Comparison of ENCODE assay signal across 8 mouse cellular contexts in genomic region chr10:68276976-68277441, GRCm38 (mm10). TPM values are rescaled to one million over a fixed set of nuclear protein-coding genes. Genes with fewer than 3 reads are reported as not detected.
DNase-seq lines count a peak whose midpoint lies in the region; ATAC-seq and TF ChIP-seq lines count a peak whose summit lies in the region.

No protein-coding gene starts in this region.

- under 1% methylated on average over 34 of the region's 34 CpGs for WGBS in hindbrain, embryonic 15.5 days
- 3% methylated on average over 34 of the region's 34 CpGs for WGBS in macrophage (ENCODE audit: missing documents)

- no peaks in the 10 kb centered on the region for H3K27me3 ChIP-seq in G1E (ENCODE audit: insufficient read depth, low read length)
- no peaks in the 10 kb centered on the region for H3K27me3 ChIP-seq in hindbrain, embryonic 15.5 days

- H3K4me2 ChIP-seq in hindbrain, embryonic 15.5 days, result peak overlapping the region; percentile 81

- peak overlapping the region; percentile 9; the same call in 1 of the 2 replicates for H3K4me3 ChIP-seq in G1E (ENCODE audit: low read depth, low read length)
- peak overlapping the region; percentile 59 for H3K4me3 ChIP-seq in hindbrain, embryonic 15.5 days
- H3K4me3 ChIP-seq in left cerebral cortex, adult 2 months, result peak overlapping the region; percentile 84
- H3K4me3 ChIP-seq in macrophage (ENCODE audit: inconsistent target), result peak overlapping the region; percentile 69

- H3K27ac ChIP-seq in hindbrain, embryonic 15.5 days (replicated peaks), result peak overlapping the region; percentile 93
- peak overlapping the region; percentile 98 for H3K27ac ChIP-seq in left cerebral cortex, adult 2 months
- H3K27ac ChIP-seq in macrophage, result peak overlapping the region; percentile 94

- H3K9me3 ChIP-seq in G1E (replicated peaks), result peaks cover 39% of the 10 kb centered on the region
- no peaks in the 10 kb centered on the region for H3K9me3 ChIP-seq in hindbrain, embryonic 15.5 days

- H3K36me3 ChIP-seq in G1E (replicated peaks) (no peaks in the 10 kb centered on the region), macrophage (ENCODE audit: inconsistent target) (peaks cover 12% of the 10 kb centered on the region; the same call in 1 of the 2 replicates)
- no peaks in the 10 kb centered on the region for H3K36me3 ChIP-seq in hindbrain, embryonic 15.5 days

- no peak for TF ChIP-seq CTCF in G1E (IDR thresholded peaks at IDR 0.05; ENCODE audit: low read depth, low read length)
- no peak for TF ChIP-seq CTCF in left cerebral cortex, adult 2 months (IDR thresholded peaks at IDR 0.05)

- peak overlapping the region; percentile 53 for H3K9ac ChIP-seq in hindbrain, embryonic 15.5 days

- H3K4me1 ChIP-seq in G1E (ENCODE audit: insufficient read depth, low read depth, low read length), result no peaks in the 10 kb centered on the region
- peaks cover 35% of the 10 kb centered on the region for H3K4me1 ChIP-seq in hindbrain, embryonic 15.5 days (replicated peaks)

- peaks cover 63% of the 10 kb centered on the region for H3K79me2 ChIP-seq in macrophage (ENCODE audit: inconsistent target)

- ATAC-seq in G1E (ENCODE audit: extremely low read depth, insufficient number of reproducible peaks, low FRiP score, poor library complexity, severe bottlenecking), result no peak
- peak; percentile 70 for ATAC-seq in hindbrain, embryonic 15.5 days (ENCODE audit: low FRiP score, low read depth)

- intact Hi-C loops in left cerebral cortex, adult 2 months (cut with DNase I), result loop anchor here (2.0 to 10.0 kb wide), 7 partner anchors 40 to 412 kb away; partner anchors contain the start of genes Cabcoco1 and Zfp365

- no peak for DNase-seq in G1E (ENCODE audit: low spot score)
- peak; percentile 58 to 74 for DNase-seq in cerebellum, adult 18-20 months
- DNase-seq in gastrocnemius, adult 18-20 months (ENCODE audit: low spot score), result peak; percentile 42
- peak; percentile 66 to 69 for DNase-seq in left cerebral cortex, adult 2 months (ENCODE audit: extremely low spot score in 1 of 2, low spot score in 2 of 2)
- peak; percentile 59 for DNase-seq in right cerebral cortex, postnatal 14 days
- peak; percentile 73 for DNase-seq in yolk sac, embryonic 10.5 days (ENCODE audit: low spot score)

RNA-seq across cellular contexts. Expression of gene Arid5b, which starts 1.5 kb away (rescaled TPM):
- total RNA-seq in G1E (2014; fragmentation: Nextera tagmentation) (not detected in 2 replicates), G1E (2017) (0.12 and 0.16 TPM in 2 replicates)
- polyA plus RNA-seq in G1E (2012) (not detected in 2 replicates), macrophage (2018) (7.3 to 20.3 TPM (median 17.2 TPM) in 3 replicates)
- total RNA-seq in gastrocnemius, adult 18-20 months (2021), result 10 to 100 TPM; 16.6 to 33.9 TPM
- polyA plus RNA-seq in hindbrain, embryonic 15.5 days (2015; fragmentation: Nextera tagmentation; extraction: Ambion mirVana), result 16.4 and 17.4 TPM in 2 replicates
- 10 to 100 TPM; 32.3 to 38.3 TPM for total RNA-seq in left cerebral cortex, adult 2 months (2021)
- 100 to 1,000 TPM in 24 of 26 experiments, 10 to 100 TPM in 2; 96.4 to 294 (median 157) TPM for total RNA-seq in macrophage (2018; cell fraction: chromatin; rRNA removed)
- total RNA-seq in macrophage (2018; cell fraction: cytosol; rRNA removed), result 10 to 100 TPM; 28.3 to 41.0 (median 31.6) TPM
- 100 to 1,000 TPM in 24 of 26 experiments, 10 to 100 TPM in 2; 78.1 to 319 (median 144) TPM for total RNA-seq in macrophage (2018; cell fraction: nucleus; rRNA removed)

Comparison
In these comparisons a context has a peak if more than half of its experiments do, and no peak if none do; other contexts are left out.
1. H3K4me3 ChIP-seq: peak in every context shown above with its lines; median percentile 84 in left cerebral cortex, adult 2 months; 69 in macrophage; 59 in hindbrain, embryonic 15.5 days; 9 in G1E.
2. RNA of gene Arid5b, which starts 1.5 kb away (total RNA-seq): 32.3 to 38.3 TPM in left cerebral cortex, adult 2 months and 16.6 to 33.9 TPM in gastrocnemius, adult 18-20 months; 0.12 to 0.16 TPM in G1E; every median in the first group is over 10 times any median in the second.
3. Peak in every context shown above with its lines, with median percentiles within 50 percentile points of each other: H3K27ac ChIP-seq.